Mouse (Mus musculus) midbrain, embryonic 13.5 days (tissue): ENCODE measurements around the gene Itprid1. TPM values are rescaled to one million over a fixed set of nuclear protein-coding genes. Genes with fewer than 3 reads are reported as not detected.

Experiments used
- ATAC-seq: fragments of 200-750 bp; cut with Nextera tagmentation; 2 replicates; pipeline ENCODE4 v1.8.0; 2017; ENCODE audit warnings: mild to moderate bottlenecking, moderate TSS enrichment, moderate library complexity
- H3K27ac ChIP-seq: fragments of 300-500 bp; sonication (generic); 2 replicates; pipeline ENCODE4 v1.5.1; 2015; ENCODE audit warnings: inconsistent platforms, mild to moderate bottlenecking, moderate library complexity
- H3K27me3 ChIP-seq: fragments of 300-500 bp; sonication (generic); 2 replicates; pipeline ENCODE4 v1.6.1; 2015; ENCODE audit warnings: mild to moderate bottlenecking, inconsistent platforms
- H3K36me3 ChIP-seq: fragments of 300-500 bp; sonication (generic); 2 replicates; pipeline ENCODE4 v1.6.1; 2015; ENCODE audit warnings: mild to moderate bottlenecking, inconsistent platforms
- H3K4me1 ChIP-seq: fragments of 300-500 bp; sonication (generic); replicated peaks from 2 replicates; pipeline ENCODE4 v1.6.1; 2015; ENCODE audit warnings: inconsistent platforms
- H3K4me2 ChIP-seq: fragments of 300-500 bp; sonication (generic); replicated peaks from 2 replicates; pipeline ENCODE4 v1.6.1; 2015; ENCODE audit warnings: moderate library complexity, mild to moderate bottlenecking, inconsistent platforms
- H3K4me3 ChIP-seq: fragments of 300-500 bp; sonication (generic); replicated peaks from 2 replicates; pipeline ENCODE4 v1.5.1; 2015; ENCODE audit warnings: mild to moderate bottlenecking, inconsistent platforms
- H3K9ac ChIP-seq: fragments of 300-500 bp; sonication (generic); replicated peaks from 2 replicates; pipeline ENCODE4 v1.6.1; 2015; ENCODE audit warnings: mild to moderate bottlenecking, inconsistent platforms
- H3K9me3 ChIP-seq: fragments of 300-500 bp; sonication (generic); 2 replicates; pipeline ENCODE4 v1.6.1; 2016; ENCODE audit warnings: mild to moderate bottlenecking, inconsistent platforms
- WGBS: fragments of 180-500 bp; shearing (Covaris S2); methylation state at CpG from one replicate; pipeline ENCODE4 v1.1.7; 2015; 5-methylcytosine and 5-hydroxymethylcytosine counted together
- polyA plus RNA-seq: library from polyadenylated mRNA; unstranded; fragments of >200 nt; fragmentation: Nextera tagmentation; extraction: Ambion mirVana; gene quantifications from 2 replicates; pipeline ENCODE4 v1.2.1, GENCODE M21; 2015

Itprid1 gene
- polyA plus RNA-seq, 1 experiment from 2014 or later, result not detected

DNA sequence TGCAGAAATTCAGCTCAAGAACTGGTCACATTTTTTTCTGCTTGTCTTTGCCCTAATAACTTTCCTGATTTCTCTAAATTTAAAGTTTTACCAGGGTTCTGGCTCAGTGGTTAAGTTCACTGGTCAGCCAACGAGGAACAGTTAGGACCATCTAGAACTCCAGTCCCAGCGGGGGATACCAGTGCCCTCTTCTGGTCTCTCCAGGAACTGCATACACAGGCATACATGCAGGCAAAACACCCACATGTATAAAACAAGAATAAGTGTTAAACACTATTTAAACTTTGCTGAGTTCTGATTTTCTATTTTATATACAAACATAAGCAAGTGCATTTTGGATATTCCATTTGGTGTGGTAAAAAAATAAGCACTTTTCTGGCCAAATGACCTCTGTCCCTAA lies 188.8 kb downstream of the Itprid1 start:
- H3K9ac ChIP-seq, result no peak overlapping the region
- H3K4me2 ChIP-seq, result no peak overlapping the region
- H3K27me3 ChIP-seq, result no peaks in the 10 kb centered on the region
- 69% methylated on average over 2 of the region's 2 CpGs for WGBS
- ATAC-seq, result no peak
- no peak overlapping the region for H3K27ac ChIP-seq
- no peaks in the 10 kb centered on the region for H3K9me3 ChIP-seq
- H3K4me3 ChIP-seq, result no peak overlapping the region
- H3K4me1 ChIP-seq, result 0 out of 2 replicates have a peak, but pooled peaks cover 2% of the 10 kb centered on the region
- H3K36me3 ChIP-seq, result no peaks in the 10 kb centered on the region

DNA sequence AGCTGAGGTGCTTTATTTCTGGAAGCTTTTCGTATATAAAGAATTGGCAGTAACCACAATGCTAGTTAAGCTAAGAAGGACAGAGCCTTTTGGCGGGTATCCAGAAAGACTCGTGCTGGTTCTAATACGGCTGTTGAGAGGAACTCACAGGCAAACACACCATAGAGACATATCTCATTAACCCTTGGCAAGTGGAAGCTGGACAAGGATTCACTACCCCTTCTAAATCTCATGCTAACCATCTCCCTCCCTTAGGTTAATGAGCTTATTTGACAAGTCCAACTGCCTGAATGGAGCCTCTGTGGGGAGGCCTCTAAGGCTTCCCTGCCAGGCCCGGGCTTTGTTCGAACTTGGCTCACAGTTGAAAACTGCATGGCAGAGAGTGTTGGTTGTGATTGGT lies 190.6 kb downstream of the Itprid1 start:
- 75% methylated on average over 6 of the region's 6 CpGs for WGBS
- H3K4me3 ChIP-seq, result no peak overlapping the region
- peaks cover 9% of the 10 kb centered on the region; the same call in 1 of the 2 replicates for H3K4me1 ChIP-seq
- H3K4me2 ChIP-seq, result no peak overlapping the region
- H3K27me3 ChIP-seq, result no peaks in the 10 kb centered on the region
- peak; percentile 55 for ATAC-seq
- no peak overlapping the region for H3K27ac ChIP-seq
- H3K36me3 ChIP-seq, result no peaks in the 10 kb centered on the region
- no peak overlapping the region for H3K9ac ChIP-seq
- no peaks in the 10 kb centered on the region for H3K9me3 ChIP-seq

DNA sequence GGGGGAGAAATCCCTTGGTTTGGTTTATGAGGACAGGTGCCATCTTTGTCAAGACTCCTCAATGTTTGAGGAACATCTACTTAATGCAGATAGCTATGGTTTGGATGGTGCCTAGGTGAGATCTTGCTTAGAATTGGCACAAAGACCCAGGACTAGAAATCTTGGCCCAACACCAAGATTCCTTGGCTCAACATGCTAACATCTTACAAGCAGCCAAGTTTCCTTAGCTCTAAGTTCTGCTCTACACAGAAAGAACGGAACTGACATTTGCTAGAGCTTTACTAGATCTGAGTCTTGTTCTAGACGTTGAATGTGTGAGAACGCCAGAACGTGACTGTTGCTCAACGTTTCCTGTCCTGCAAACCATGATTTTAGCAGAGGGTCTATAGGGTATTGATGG lies 191.3 kb downstream of the Itprid1 start:
- Histone ChIP-seq H3K27me3 (no peaks in the 10 kb centered on the region), H3K9ac (no peak overlapping the region), H3K4me1 (peaks cover 9% of the 10 kb centered on the region; the same call in 1 of the 2 replicates), H3K4me3 (no peak overlapping the region), H3K36me3 (no peaks in the 10 kb centered on the region), H3K4me2 (no peak overlapping the region), H3K9me3 (no peaks in the 10 kb centered on the region), H3K27ac (no peak overlapping the region)
- WGBS, result 93% methylated on average over 5 of the region's 5 CpGs
- ATAC-seq, result no peak

Other genes starting within 250 kb of the Itprid1 start
- 23.1 and 28.7 TPM in 2 replicates for gene Neurod6, start 155.6 kb upstream of the Itprid1 start, polyA plus RNA-seq
- 10.9 and 12.4 TPM in 2 replicates for gene Ppp1r17, start 180.6 kb downstream of the Itprid1 start, polyA plus RNA-seq